Mouse (Mus musculus) liver (tissue): ENCODE data around the gene Camk2d.
A peak's percentile ranks its signal among the peaks of the same experiment; 100 is the strongest.

ENCODE experiments used
- DNase-seq: peaks from one replicate; pipeline ENCODE4 v3.0.0-alpha.2; 2020; ENCODE audit warnings: mixed read lengths

Camk2d gene

DNA sequence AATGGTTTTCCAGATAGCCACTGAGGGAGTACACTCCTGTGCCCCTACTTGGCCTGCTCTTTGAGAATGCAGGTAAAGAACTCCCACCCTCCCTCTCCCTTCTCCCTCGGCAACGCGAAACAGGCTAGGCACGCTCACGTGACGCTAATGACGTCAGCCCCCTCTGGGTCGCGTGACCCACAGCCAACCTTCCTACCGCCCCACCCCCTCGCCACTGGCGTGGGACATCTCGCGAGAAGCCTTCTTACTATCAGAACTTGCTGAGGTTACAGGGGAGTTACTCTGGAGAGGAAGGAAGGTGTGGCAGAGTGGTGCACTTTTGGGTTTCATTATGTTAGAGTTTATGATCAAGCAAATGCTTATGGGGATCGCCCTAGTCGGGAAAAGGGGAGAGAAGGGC lies at the start of gene Camk2d:
Gene Camk2d (plus strand): TSS at position 217 of the 400 bp plus-strand sequence.
- DNase-seq, result peak; percentile 90

DNA sequence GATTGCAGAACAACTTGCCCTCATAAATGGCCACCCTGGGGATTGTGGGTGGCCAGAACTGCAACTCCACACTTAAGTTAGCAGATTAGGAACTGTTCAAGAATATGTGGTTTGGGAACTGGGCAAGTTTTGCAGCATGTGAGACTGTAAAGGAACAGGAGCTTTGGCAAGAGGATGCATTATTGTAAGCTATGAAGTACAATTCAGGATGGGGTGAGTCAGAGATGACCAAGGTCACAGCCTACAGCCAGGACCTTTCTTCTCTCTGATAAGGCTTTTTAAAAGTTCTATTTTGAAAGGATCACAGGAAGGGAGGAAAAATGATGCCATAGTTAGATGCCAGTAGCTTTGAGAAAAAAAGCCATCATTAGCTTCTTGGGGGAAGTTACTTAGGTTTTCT lies 48.2 kb upstream of the Camk2d start:
- DNase-seq, result no peak

DNA sequence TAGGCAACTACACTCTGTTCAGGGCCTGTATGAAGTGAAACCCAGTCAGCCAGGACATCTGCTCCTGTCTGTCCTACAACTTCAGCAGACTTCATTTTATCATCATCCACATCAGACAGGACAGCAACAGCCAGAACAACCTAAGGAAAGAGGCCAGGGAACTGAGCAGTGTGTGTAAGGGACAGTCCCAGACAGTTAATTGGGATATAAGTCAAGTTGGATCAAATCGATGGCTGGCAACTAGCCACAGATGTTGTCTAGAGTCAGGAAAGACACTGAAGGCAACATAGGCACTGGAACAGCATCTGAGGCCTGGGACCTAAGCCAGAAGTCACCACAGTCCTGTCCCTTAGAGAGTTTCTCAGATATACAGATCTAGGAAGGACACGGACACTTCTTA lies 32.5 kb upstream of the Camk2d start:
- DNase-seq, result no peak

DNA sequence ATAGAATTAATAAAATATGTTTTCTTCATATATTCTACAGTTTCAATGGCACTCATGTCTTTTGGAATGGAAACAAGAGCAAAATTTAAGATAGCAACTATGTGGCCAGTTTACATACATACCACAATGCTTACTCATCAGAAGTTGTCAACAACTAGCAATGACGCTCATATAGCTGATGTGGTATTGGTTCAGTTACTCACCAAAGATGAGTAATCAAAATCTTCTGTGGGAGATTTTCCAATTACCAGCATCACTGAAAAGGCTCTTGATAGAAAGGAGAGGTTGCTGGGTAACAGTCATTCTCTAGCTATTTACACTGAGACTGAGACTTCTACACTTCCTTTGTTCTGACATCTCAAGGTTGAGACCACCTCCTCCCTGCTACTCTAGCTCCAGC lies 25.5 kb upstream of the Camk2d start:
- no peak for DNase-seq

DNA sequence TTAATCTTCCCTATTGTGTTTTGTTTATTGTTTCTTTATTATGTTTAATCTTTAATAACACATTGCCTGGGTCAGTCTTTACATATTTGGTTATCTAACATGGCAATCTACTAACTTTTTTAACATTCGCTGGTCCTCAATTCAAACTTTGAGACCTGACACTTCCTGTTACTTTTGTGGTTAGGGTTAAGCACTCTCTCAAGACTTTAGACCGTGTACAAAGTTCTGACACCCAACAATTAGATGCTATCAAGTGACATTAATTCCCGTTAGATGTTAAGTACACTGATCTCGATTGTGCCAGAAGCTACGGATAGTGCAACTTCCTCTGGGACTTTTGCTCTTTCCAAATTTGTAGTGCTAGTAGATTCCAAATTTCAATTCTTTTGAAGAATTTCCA lies 23.2 kb upstream of the Camk2d start:
- DNase-seq, result no peak

DNA sequence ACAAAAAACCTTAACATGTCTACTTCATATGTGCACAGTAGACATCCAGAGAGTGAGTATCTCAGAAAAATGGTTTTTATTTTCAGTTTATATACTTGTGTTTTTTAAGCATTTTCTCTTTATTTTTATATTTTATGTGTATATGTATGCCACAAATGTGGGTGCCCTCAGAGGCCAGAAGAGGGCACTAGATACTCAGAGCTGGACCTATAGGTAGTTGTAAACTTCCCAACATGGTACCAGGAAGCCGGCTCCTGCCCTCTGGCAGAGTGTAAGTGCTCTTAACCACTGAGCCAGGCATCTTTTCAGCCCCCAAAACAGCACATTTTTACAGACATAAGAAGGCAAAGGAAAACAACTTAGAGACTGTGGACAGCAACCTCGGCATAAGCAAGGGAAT lies 20.2 kb upstream of the Camk2d start:
- DNase-seq, result no peak

DNA sequence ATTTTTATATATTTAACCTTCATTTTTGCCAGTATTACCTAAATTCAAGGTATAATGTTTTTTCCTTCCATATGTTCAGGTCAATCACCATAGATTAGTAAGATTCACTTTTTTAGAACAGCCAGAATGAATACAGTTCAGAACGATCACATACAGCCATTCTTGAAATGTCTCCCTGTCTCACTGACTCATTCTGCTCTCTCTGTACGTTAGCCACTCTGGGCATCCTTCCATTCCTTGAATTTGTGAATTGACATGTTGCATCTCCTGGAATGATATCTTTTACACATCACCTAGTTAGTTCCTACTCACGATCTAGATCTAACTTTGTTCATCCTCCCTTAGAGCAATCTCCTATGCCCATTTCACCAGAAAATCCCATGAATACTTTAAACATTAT lies 10.0 kb upstream of the Camk2d start:
- no peak for DNase-seq

DNA sequence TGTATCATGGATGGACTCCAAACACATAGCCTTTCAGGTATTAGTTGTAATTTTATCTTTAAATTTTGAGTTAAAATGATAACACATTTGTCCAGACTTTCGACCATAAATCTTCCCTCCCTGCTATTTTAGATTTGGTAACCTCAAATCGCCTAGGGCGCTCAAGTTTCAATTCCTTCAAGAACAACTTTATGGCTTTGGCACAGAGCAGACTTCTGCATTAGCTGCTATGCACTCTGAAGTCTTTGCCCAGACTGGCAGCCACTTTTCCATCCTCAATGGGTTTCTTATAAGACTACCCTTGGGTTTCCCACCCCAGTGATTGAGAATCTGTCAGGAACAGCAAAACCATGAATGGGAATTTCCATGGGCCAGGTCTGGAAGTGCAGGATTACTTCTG lies 8.6 kb upstream of the Camk2d start:
- DNase-seq, result no peak

DNA sequence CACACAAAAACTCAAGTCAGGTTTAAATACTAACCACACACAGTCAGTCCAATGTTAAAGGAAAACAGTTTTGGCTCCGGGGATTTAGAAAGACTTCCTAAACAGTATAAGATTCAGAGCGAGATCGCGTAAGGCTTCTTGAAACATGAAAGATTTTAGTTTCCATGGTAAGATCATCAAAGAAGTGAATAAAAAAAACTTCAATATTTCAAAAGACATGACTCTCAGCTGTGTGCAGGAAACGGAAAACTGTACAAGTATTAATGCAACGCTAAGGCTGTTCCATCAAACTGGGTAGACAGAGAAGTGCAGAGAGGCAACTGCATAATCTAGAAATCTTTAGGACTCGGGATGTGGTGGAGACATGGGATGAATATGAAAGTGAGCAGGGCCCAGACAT lies 6.5 kb upstream of the Camk2d start:
- no peak for DNase-seq

DNA sequence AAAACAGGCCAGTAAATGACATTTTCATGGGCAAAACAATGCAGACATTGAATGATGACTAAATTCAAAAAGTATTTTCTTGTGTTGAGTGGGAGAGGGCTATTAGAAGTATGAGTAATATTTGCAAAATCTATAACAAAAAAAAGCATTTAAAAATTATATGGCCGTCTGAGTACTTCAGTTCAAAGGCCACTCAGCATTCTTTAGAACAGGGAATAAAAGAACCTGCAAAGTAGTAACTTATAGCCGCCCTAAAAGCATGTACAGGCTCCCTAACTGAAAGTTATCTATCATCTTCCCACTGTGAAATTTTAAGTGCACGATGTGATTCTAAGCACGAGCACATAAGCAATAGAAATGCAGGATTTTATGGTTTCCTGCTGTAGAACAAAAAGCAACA lies 646 bp upstream of the Camk2d start:
- no peak for DNase-seq

DNA sequence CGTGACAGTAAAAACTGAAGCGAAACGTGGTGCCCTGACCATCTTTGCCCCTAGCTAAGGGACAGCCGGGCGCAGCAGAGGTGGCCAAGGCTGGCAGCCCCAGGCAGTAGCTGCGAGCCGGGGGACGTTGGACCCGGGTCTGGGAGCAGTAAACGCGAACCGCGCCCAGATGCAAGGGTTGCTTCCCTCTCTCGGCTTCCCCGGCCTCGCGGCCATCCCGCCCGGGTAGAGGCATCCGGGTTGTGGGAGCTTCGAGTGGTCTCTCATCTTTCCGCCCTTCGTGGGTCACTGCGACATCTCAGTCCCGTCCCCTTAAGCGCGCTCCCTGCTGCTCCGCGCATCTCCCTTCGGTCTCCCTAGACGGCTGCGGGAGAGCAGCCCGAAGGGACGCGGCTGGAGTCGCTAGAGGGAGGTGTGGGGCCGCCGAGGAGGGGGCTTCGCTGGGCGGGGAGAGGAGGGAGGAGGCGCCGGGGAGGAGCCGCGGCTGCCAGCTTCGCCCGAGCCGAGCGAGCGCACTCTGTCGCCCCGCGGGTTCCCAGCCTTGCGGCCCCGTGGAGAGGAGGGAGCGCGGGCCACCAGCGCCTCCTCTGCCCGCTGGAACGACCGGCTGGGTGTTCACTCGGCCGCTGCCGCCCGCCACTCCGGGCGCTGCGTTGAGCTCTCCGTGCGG lies 524 bp downstream of the Camk2d start:
- DNase-seq, result peak; percentile 80

DNA sequence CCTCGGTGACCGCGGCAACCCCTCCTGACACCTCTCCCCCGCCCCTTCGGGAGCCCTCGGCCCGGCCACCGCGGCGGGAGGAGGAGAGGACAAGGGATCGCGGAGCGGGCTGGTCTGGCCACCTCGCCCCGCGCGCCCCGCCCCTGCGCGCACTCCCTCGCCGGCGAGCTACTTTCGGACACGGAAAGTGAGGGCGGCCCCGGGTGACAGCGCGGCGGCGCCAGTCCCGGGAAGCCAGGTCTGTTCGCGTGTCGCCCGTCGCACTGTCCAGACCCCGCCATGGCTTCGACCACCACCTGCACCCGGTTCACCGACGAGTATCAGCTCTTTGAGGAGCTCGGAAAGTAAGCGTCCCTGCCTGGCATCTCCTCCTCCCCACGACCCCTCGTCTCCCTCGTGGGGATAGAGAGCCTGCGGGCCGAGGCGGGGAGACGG lies 1.1 kb downstream of the Camk2d start:
- DNase-seq, result peak; percentile 54

DNA sequence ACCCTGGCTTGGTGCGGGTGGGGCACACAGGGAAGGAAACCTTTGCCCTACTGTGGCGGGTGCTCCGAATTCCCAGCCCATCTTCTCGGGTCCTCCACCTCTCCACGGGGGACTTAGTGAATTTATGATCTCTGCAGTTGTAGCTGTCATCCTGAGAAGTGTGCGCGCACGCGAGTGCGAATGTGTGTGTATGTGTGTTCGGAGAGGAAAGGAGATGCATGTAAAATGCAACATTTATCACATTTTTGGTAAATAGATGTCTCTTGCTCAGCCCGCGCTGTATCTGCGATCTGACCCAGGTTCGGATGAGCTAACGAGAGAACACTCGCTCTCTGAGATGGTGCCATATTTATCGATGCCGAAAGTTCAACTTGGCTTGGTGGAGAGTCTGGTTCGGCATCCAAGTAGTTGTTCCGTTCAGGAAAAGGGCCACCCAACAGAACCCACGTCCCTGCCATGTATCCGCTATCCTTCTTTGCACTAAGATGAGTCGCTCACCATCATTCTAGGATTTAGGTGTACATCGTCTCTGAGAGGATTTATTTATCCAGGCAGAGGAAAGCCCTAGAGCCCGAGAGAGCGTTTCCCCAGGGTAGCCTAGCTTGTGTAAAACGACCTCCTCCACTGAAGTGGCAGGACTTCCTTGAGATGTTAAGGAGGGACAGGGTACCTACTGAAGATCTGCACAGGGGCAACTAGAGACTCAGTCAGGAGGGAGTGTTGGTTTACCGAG lies 1.7 kb downstream of the Camk2d start:
- no peak for DNase-seq

DNA sequence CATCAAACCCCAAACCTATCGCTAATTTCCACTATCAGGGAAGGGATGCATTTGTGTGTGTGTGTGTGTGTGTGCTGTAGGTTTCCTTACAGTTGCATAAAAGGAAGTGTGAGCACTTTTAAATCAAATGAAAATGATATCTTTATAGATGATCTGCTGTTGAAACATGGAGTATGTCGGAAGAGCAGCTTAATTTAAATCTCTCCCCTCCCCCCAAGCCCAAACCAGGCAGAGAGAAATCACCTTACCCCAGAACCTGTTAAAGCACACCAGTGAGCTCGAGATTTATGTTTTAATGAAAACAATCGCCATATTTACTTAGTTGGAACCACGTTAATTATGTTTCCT lies 2.2 kb downstream of the Camk2d start:
- no peak for DNase-seq

DNA sequence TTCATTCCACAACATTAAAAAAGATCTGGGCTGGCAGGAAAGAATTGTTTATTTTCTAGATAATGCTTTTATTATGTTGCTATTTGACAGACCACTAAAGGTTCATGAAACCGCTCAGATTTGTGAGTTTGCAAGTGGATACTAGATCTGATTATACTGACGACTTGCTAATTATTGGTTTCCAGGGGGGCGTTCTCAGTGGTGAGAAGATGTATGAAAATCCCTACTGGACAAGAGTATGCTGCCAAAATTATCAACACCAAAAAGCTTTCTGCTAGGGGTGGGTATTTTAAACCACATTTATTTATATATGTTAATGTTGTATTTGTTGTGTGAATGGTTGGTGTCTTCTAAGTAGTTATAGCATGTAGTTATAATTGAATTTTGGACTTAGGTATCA lies 2.8 kb downstream of the Camk2d start:
- no peak for DNase-seq

DNA sequence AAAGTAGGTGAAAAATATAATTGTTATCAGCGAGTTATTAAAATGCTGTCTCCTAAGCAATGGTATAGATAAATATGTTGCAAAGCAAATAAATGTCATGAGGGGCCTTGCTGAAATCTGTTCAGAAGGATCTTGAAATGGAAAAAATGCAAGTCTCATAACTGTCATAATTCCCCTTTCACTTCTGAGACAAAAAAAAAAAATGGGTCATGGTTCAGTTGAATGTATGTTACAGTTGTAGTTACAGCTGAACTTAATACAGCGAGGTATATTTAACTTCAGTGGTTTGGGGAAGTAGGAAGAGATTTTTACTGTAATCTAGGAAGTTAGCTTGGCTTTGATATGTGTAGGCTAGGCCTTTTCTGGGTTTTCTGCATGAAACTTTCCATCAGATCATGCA lies 3.2 kb downstream of the Camk2d start:
- DNase-seq, result no peak

DNA sequence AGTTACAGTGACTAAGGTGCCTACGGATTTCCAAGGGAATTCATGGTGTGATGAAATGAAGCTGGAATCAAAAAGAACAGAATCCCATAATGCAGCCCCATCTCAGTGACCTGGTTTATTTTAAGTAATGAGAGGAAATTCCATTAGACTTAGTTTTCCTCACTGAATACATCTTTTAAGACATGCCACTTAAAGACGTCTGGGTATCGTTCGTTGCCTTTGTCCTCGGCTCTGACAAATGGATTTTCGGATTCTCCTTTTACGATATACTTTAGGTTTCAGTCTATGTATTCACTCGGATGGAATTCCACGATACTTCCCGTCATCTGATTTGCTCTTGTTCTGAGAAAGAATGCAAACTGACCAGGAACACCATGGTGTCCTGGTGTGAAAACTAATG lies 3.8 kb downstream of the Camk2d start:
- DNase-seq, result no peak

DNA sequence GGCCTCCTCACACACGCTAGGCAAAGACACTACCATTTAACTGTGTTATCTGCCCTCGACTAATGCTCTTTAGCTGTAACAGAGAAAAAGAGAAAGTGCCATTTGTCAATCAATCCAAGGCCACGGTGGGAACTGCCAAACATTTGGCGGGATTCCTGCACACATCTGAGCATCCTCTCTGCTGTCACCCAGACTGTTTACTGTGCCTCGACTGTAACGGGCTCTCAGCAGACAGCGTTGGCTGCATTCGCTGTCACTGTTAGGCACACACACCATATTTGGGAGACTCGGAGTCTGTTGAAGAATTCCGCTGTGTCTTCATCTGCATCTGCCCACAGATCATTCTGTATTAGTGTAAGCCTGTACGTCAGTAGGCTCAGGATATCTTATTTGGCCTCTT lies 6.7 kb downstream of the Camk2d start:
- no peak for DNase-seq

DNA sequence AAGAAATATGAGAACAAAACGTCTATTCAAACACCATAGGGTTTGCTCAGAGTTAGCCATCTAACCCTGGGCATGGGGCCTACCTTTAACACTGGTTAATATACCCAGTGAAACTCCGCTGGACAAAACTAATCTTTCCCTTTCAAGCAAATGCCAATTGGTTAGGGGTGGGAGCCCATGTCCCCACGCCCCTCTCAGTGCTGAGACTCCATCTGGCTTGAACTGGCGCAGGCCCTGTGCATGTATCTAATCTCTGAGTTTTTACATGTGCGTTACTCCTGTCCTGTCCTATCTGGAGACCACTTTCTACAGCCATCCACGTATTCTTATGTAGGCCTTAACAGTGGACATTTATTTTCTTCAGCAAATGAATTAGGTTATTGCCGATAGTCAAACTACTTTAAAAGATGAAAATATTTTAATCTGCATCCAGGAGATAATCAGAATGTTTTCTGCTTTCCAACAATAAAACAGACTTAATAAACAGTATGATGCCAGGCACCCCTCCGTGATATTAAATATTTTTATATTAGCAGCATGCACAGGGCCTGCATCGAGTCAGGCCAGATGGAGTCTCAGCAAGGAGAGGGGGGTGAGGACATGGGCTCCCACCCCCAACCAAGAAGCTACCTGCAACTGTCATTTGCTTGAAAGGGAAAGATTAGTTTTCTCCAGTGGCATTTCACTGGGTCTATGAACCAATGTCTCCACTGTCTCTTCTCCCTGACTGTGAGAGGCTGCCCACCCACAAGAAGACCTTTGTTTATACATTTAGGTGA lies 8.7 kb downstream of the Camk2d start:
- no peak for DNase-seq

DNA sequence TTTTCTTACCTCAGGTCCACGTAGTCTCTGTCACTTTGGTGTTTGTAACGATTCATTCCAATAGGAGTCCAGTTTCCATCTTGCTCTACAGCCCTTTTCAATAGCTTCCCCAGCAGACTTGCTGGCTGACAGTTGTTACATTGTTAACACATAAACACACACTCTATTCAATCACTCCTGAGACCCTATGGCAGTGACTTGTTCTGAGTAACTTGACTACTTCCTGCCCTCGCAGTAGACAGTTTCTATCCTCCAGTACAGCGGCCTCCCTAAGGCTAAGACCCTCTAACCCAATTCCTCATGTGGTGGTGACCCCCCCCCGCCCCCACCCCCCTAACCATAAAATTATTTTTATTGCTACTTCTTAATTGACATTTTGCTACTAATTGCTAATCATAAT lies 13.2 kb downstream of the Camk2d start:
- DNase-seq, result no peak

DNA sequence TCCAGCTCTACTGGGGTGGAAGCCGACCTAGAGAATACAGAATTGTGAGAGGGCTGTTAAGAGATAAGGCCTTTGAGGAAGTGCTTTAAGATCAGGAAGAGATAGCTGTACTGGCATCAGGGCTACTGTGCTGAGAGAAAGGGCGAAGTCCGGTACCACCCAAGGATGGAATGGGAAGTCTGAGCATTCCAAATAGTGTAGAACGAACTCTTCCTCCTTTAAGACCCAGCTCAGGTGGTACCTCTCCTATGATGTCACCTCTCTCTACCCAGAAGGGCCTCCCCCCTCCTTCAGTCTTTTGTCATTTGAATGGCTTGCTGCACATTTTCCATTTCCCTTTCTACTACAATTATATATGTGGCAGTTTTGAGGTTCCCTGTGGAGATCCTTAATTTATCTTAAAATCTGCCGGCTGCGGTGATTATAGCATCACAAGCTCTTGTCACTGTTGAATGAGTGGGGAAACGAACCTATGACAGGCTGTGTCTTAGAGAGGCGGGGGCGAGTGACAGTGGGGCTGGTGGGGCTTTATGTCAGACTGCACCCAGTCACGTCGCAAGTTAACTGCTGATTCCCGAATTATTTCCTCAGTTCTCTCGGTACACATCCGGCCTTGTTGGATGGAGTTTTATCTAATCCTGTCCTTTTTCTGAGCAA lies 13.8 kb downstream of the Camk2d start:
- DNase-seq, result no peak

DNA sequence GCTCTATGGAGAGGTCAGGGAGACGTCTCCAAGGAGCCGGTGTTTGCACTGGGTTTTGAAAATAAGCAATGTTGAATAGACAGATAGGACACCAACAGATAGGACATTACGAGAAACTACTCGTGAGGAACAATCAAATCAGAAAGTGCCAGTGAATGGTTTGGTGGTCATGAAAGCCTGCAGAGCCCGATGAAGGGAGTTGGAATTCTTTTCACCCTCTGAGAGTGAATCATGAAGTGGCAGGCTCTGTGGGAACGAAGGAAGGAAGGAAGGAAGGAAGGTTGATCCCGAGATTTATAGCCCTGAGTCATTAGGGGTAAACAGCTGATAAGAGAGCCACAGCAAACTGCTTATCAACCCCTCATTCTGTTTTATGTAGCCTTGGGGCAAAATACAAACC lies 15.5 kb downstream of the Camk2d start:
- no peak for DNase-seq

DNA sequence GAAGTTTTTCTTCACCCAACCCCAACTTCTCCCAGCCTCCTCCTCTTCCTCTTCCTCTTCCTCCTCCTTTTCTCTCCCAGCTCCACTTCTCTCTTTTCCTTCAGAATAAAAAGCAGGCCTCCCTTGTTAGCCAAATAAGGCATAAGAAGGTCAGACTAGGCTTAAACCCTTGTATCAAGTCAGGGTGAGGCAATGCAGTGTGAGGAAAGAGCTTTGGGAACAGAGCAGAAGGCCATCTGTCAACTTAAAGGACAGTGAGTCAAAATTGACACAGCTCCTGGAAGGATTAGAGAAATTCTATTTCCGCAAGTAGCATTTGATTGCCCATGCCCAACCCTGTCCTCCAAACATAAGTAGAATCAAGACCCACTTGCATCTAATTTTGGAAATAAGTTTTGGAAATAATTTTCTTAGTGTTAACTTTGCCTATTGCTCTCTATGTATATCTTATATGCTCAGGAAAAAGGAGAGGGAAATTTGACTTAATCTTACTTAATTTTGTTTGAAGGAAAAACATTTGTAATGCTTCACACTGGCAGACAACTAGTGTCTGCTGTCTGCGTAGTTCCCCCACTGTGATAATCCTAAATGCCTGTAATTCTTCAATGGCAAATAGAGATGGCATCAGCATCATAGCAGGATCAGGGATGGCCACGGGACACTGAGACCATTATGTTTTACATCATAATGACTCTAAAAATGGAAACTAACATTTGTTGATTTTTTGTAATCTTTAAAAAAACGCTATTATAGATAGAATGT lies 16.8 kb downstream of the Camk2d start:
- DNase-seq, result no peak
